Mouse (Mus musculus) ES-Bruce4 (cell line): ENCODE measurements at regions not wholly inside any gene's neighbourhood (a gene's known extent, or its start where the extent isn't known, plus 50 kb on each side); places are given as distances from the start of the nearest gene placed in this dataset.

Experiments used
- CTCF ChIP-seq: IDR thresholded peaks from one replicate; pipeline ENCODE4 v1.8.1; 2011; ENCODE audit warnings: low read depth, low read length
- POLR2A ChIP-seq: IDR thresholded peaks from one replicate; pipeline ENCODE4 v1.8.1; 2011; ENCODE audit warnings: low read length; ENCODE audit not compliant: insufficient read depth

- TF ChIP-seq CTCF (no peak), POLR2A (no peak)
Measured at GRCm38 (mm10) chr9:69597472-69597871, 144.1 kb downstream of the Anxa2 start.
